ENCODE assay signal across 21 mouse cellular contexts in genomic region chr15:103281465-103282205, GRCm38 (mm10). TPM values are rescaled to one million over a fixed set of nuclear protein-coding genes. Genes with fewer than 3 reads are reported as not detected.
DNase-seq lines count a peak whose midpoint lies in the region; ATAC-seq and TF ChIP-seq lines count a peak whose summit lies in the region.
"Had no signal": no experiment of that assay in that cellular context is flagged by ENCODE, and none has a peak within 500 bp of the region (broad histone marks: within the 10 kb centered on the region; RNA-seq: fewer than 3 reads in every experiment).

No protein-coding gene starts in this region.

- TF ChIP-seq EP300 in MEL (IDR thresholded peaks at IDR 0.05; ENCODE audit: low read depth in 1 of 2, low read length in 2 of 2) = 0 out of 4 replicates have a peak, but pooled peaks of 1 of the 2 experiments have one; percentile 7

- no peaks in the 10 kb centered on the region for H3K27me3 ChIP-seq in MEL (ENCODE audit: control insufficient read depth in 1 of 2, insufficient read depth in 2 of 2, low read length in 2 of 2)
- H3K27me3 ChIP-seq in liver, embryonic 11.5 days (replicated peaks; ENCODE audit: control insufficient read depth, insufficient read depth, low read length) = no peaks in the 10 kb centered on the region
- H3K27me3 ChIP-seq: embryonic facial prominence, embryonic 15.5 days; heart, embryonic 12.5 days; hindbrain, embryonic 13.5 days; midbrain, embryonic 12.5 days had no signal

- no peak for TF ChIP-seq CTCF in MEL (IDR thresholded peaks at IDR 0.05 in 2 of 3, conservative IDR thresholded peaks at IDR 0.05 in 1 of 3; ENCODE audit: control insufficient read depth in 1 of 3, insufficient read depth in 1 of 3, low read depth in 2 of 3, low read length in 3 of 3, poor library complexity in 1 of 3, severe bottlenecking in 1 of 3)

- TF ChIP-seq POLR2A in MEL (IDR thresholded peaks at IDR 0.05; ENCODE audit: control insufficient read depth in 1 of 2, insufficient read depth in 1 of 2, low read depth in 1 of 2, low read length in 2 of 2, poor library complexity in 1 of 2) = no peak

- no peak overlapping the region for H3K4me3 ChIP-seq in MEL (ENCODE audit: control insufficient read depth in 1 of 2, insufficient read depth in 1 of 2, low read depth in 2 of 2, low read length in 2 of 2)
- H3K4me3 ChIP-seq in liver, embryonic 11.5 days (ENCODE audit: low read depth, low read length) = no peak overlapping the region; the same call in 1 of the 2 replicates
- H3K4me3 ChIP-seq: embryonic facial prominence, embryonic 15.5 days; forebrain, embryonic 10.5 days; gastrocnemius, adult 2 months; heart, embryonic 12.5 days; hindbrain, embryonic 13.5 days; midbrain, embryonic 12.5 days had no signal

- no peak for TF ChIP-seq RAD21 in MEL (IDR thresholded peaks at IDR 0.05; ENCODE audit: low read depth, low read length)

- peaks cover 0 to 13% of the 10 kb centered on the region in 2 experiments; a peak in 2 of 4 replicates for H3K36me3 ChIP-seq in MEL (ENCODE audit: control insufficient read depth in 1 of 2, insufficient read depth in 2 of 2, low read length in 2 of 2)
- H3K36me3 ChIP-seq in liver, embryonic 11.5 days (ENCODE audit: control insufficient read depth, insufficient read depth, low read length) = peaks cover 3% of the 10 kb centered on the region; the same call in 1 of the 2 replicates
- H3K36me3 ChIP-seq: embryonic facial prominence, embryonic 15.5 days; hindbrain, embryonic 13.5 days; midbrain, embryonic 12.5 days had no signal

- H3K9ac ChIP-seq in MEL (ENCODE audit: control insufficient read depth, low read depth, low read length, poor library complexity, severe bottlenecking) = peak overlapping the region; percentile 40
- peak overlapping the region; percentile 16; the same call in 1 of the 2 replicates for H3K9ac ChIP-seq in liver, embryonic 11.5 days (ENCODE audit: low read depth, low read length)
- H3K9ac ChIP-seq: embryonic facial prominence, embryonic 15.5 days; heart, embryonic 12.5 days; hindbrain, embryonic 13.5 days; lung, embryonic 14.5 days; midbrain, embryonic 12.5 days had no signal

- no peak for ATAC-seq in liver, embryonic 11.5 days (replicated peaks; ENCODE audit: low FRiP score)
- 0 out of 2 replicates have a peak, but pooled peaks have one; percentile 21 for ATAC-seq in megakaryocyte-erythroid progenitor cell, adult 5-6 weeks (replicated peaks; ENCODE audit: low FRiP score, low TSS enrichment, poor library complexity, severe bottlenecking)
- ATAC-seq: CD4-positive, CD25-positive, alpha-beta regulatory T cell, adult 4 months; inflammation-experienced regulatory T-cells, adult 6 months had no signal

- peaks cover 2 to 8% of the 10 kb centered on the region in 2 experiments; a peak in 3 of 4 replicates for H3K4me1 ChIP-seq in MEL (ENCODE audit: control insufficient read depth in 1 of 2, insufficient read depth in 2 of 2, low read length in 2 of 2)
- H3K4me1 ChIP-seq in liver, embryonic 11.5 days (replicated peaks; ENCODE audit: control insufficient read depth, insufficient read depth, low read length) = peaks cover 35% of the 10 kb centered on the region

- no peak overlapping the region; the same call in 1 of the 2 replicates for H3K4me2 ChIP-seq in liver, embryonic 11.5 days
- H3K4me2 ChIP-seq: embryonic facial prominence, embryonic 15.5 days; heart, embryonic 12.5 days; hindbrain, embryonic 13.5 days; lung, embryonic 14.5 days; midbrain, embryonic 12.5 days had no signal

- H3K27ac ChIP-seq in MEL (ENCODE audit: control insufficient read depth, low read depth, low read length) = peak overlapping the region; percentile 80
- peak overlapping the region; percentile 53; the same call in 1 of the 2 replicates for H3K27ac ChIP-seq in liver, embryonic 11.5 days (ENCODE audit: low read depth, low read length)
- H3K27ac ChIP-seq: embryonic facial prominence, embryonic 15.5 days; forebrain, embryonic 10.5 days; gastrocnemius, adult 2 months; hindbrain, embryonic 13.5 days; midbrain, embryonic 12.5 days had no signal

- peaks cover 11% of the 10 kb centered on the region for H3K79me2 ChIP-seq in MEL (ENCODE audit: control insufficient read depth, insufficient read depth, low read length, poor library complexity)

- no peaks in the 10 kb centered on the region for H3K9me3 ChIP-seq in MEL (replicated peaks; ENCODE audit: insufficient read depth, low read length)
- H3K9me3 ChIP-seq in liver, embryonic 11.5 days (ENCODE audit: control insufficient read depth, low read length) = no peaks in the 10 kb centered on the region
- H3K9me3 ChIP-seq: embryonic facial prominence, embryonic 15.5 days; forebrain, embryonic 10.5 days; heart, embryonic 12.5 days; hindbrain, embryonic 13.5 days; midbrain, embryonic 12.5 days had no signal

- 80% methylated on average over 3 of the region's 3 CpGs for WGBS in liver, embryonic 11.5 days

- DNase-seq in kidney, adult 9 months = peak; percentile 44
- DNase-seq in kidney, postnatal 4 days = no peak
- DNase-seq in MEL (ENCODE audit: low read depth, low spot score) = peak; percentile 54
- no peak for DNase-seq in liver, embryonic 11.5 days (ENCODE audit: low spot score)
- DNase-seq in adrenal gland, postnatal 4 days (ENCODE audit: low spot score in 2 of 2) = no peak
- DNase-seq in heart, adult 18-20 months = no peak
- DNase-seq: cerebellum, adult 11-12 months; gastrocnemius, adult 2 months; heart, postnatal 14 days; thymus, postnatal 25 days had no signal

TF ChIP-seq in MEL, 35 proteins besides CTCF, POLR2A, EP300 and RAD21:
- TF ChIP-seq MXI1 (IDR thresholded peaks at IDR 0.05; ENCODE audit: low read depth, low read length) (no peak), E2F4 (IDR thresholded peaks at IDR 0.05; ENCODE audit: borderline replicate concordance, low read depth, low read length) (no peak), MAFK (IDR thresholded peaks at IDR 0.05; ENCODE audit: borderline replicate concordance, low read depth, low read length) (no peak), GATA1 (IDR thresholded peaks at IDR 0.05; ENCODE audit: low read depth, low read length) (no peak), TCF12 (IDR thresholded peaks at IDR 0.05; ENCODE audit: low read depth, low read length) (no peak), MAX (IDR thresholded peaks at IDR 0.05; ENCODE audit: low read length) (no peak), USF2 (IDR thresholded peaks at IDR 0.05; ENCODE audit: borderline replicate concordance in 1 of 2, insufficient read depth in 1 of 2, low read depth in 1 of 2, low read length in 2 of 2) (no peak), ZNF384 (IDR thresholded peaks at IDR 0.05; ENCODE audit: low read depth, low read length) (peak; percentile 63), MYB (IDR thresholded peaks at IDR 0.05; ENCODE audit: low read depth, low read length) (no peak)
TF ChIP-seq in MEL: peak in this region for 1.

RNA-seq across cellular contexts. Expression of gene Copz1, which starts 9.1 kb away (rescaled TPM):
- total RNA-seq in MEL (2012; rRNA removed) = 46.7 and 48.0 TPM in 2 replicates
- polyA plus RNA-seq in MEL (2012; ENCODE audit: insufficient read depth in 1 of 2, insufficient read length in 2 of 2, low read depth in 1 of 2, low replicate concordance in 2 of 2, missing spikeins in 1 of 2) = 100 to 1,000 TPM; 117 to 822 TPM
- polyA plus RNA-seq in liver, embryonic 11.5 days (2014; fragmentation: Nextera tagmentation; extraction: Ambion mirVana) = 298 and 328 TPM in 2 replicates
- total RNA-seq in megakaryocyte-erythroid progenitor cell, adult 5-6 weeks (2014; fragmentation: Nextera tagmentation) = 218 and 249 TPM in 2 replicates
- total RNA-seq in megakaryocyte-erythroid progenitor cell, adult 5-6 weeks (2017) = 53.9 and 91.2 TPM in 2 replicates
- total RNA-seq in adrenal gland, postnatal 4 days (2021) = 100 to 1,000 TPM; 132 to 140 TPM
- total RNA-seq in heart, adult 18-20 months (2021) = 10 to 100 TPM; 52.3 to 52.9 TPM

RNA-seq across cellular contexts. Expression of gene Nfe2, which starts 23.4 kb away (rescaled TPM):
- 63.9 and 74.6 TPM in 2 replicates for total RNA-seq in MEL (2012; rRNA removed)
- polyA plus RNA-seq in MEL (2012; ENCODE audit: insufficient read depth in 1 of 2, insufficient read length in 2 of 2, low read depth in 1 of 2, low replicate concordance in 2 of 2, missing spikeins in 1 of 2) = 100 to 1,000 TPM in 1 of 2 experiments, not detected in 1; 103 TPM
- 94.1 and 108 TPM in 2 replicates for polyA plus RNA-seq in liver, embryonic 11.5 days (2014; fragmentation: Nextera tagmentation; extraction: Ambion mirVana)
- total RNA-seq in megakaryocyte-erythroid progenitor cell, adult 5-6 weeks (2014; fragmentation: Nextera tagmentation) = 145 and 147 TPM in 2 replicates
- 124 and 142 TPM in 2 replicates for total RNA-seq in megakaryocyte-erythroid progenitor cell, adult 5-6 weeks (2017)
- total RNA-seq in adrenal gland, postnatal 4 days (2021) = 1 to 10 TPM; 5.8 to 8.9 TPM
- 1 to 10 TPM in 1 of 2 experiments, under 1 TPM in 1; 0.46 to 1.2 TPM for total RNA-seq in heart, adult 18-20 months (2021)
- total RNA-seq: gastrocnemius, adult 2 months; left cerebral cortex, adult 8-10 months had no signal

RNA-seq across cellular contexts. Expression of gene Gpr84, which starts 28.8 kb away (rescaled TPM):
- 0.12 TPM in 1 of 2 replicates, not detected in the other for total RNA-seq in MEL (2012; rRNA removed)
- polyA plus RNA-seq in MEL (2012; ENCODE audit: insufficient read depth in 1 of 2, insufficient read length in 2 of 2, low read depth in 1 of 2, low replicate concordance in 2 of 2, missing spikeins in 1 of 2) = under 1 TPM in 1 of 2 experiments, not detected in 1; 0.21 TPM
- 0.49 and 0.78 TPM in 2 replicates for polyA plus RNA-seq in liver, embryonic 11.5 days (2014; fragmentation: Nextera tagmentation; extraction: Ambion mirVana)
- total RNA-seq in megakaryocyte-erythroid progenitor cell, adult 5-6 weeks (2014; fragmentation: Nextera tagmentation) = 0.49 TPM in 1 of 2 replicates, not detected in the other
- total RNA-seq in megakaryocyte-erythroid progenitor cell, adult 5-6 weeks (2017) = 0.34 and 1.3 TPM in 2 replicates
- total RNA-seq in adrenal gland, postnatal 4 days (2021) = not detected
- not detected for total RNA-seq in heart, adult 18-20 months (2021)
- total RNA-seq: adrenal gland, postnatal 14 days; gastrocnemius, adult 2 months; heart, postnatal 14 days had no signal
- polyA plus RNA-seq: CD4-positive, CD25-positive, alpha-beta regulatory T cell, adult 4 months; inflammation-experienced regulatory T-cells, adult 6 months; lung, embryonic 14.5 days had no signal

RNA-seq across cellular contexts. Expression of gene Hnrnpa1, which starts 41.4 kb away (rescaled TPM):
- 322 and 402 TPM in 2 replicates for total RNA-seq in MEL (2012; rRNA removed)
- 100 to 1,000 TPM in 1 of 2 experiments, not detected in 1; 900 TPM for polyA plus RNA-seq in MEL (2012; ENCODE audit: insufficient read depth in 1 of 2, insufficient read length in 2 of 2, low read depth in 1 of 2, low replicate concordance in 2 of 2, missing spikeins in 1 of 2)
- polyA plus RNA-seq in liver, embryonic 11.5 days (2014; fragmentation: Nextera tagmentation; extraction: Ambion mirVana) = 917 and 938 TPM in 2 replicates
- 845 and 937 TPM in 2 replicates for total RNA-seq in megakaryocyte-erythroid progenitor cell, adult 5-6 weeks (2014; fragmentation: Nextera tagmentation)
- total RNA-seq in megakaryocyte-erythroid progenitor cell, adult 5-6 weeks (2017) = 2,161 and 2,727 TPM in 2 replicates
- 100 to 1,000 TPM; 404 to 457 TPM for total RNA-seq in adrenal gland, postnatal 4 days (2021)
- total RNA-seq in heart, adult 18-20 months (2021) = 100 to 1,000 TPM; 147 to 150 TPM

RNA-seq across cellular contexts. Expression of gene Cbx5, which starts 42.0 kb away (rescaled TPM):
- total RNA-seq in MEL (2012; rRNA removed) = 39.8 and 40.5 TPM in 2 replicates
- polyA plus RNA-seq in MEL (2012; ENCODE audit: insufficient read depth in 1 of 2, insufficient read length in 2 of 2, low read depth in 1 of 2, low replicate concordance in 2 of 2, missing spikeins in 1 of 2) = 10 to 100 TPM; 42.4 to 67.1 TPM
- polyA plus RNA-seq in liver, embryonic 11.5 days (2014; fragmentation: Nextera tagmentation; extraction: Ambion mirVana) = 116 and 126 TPM in 2 replicates
- total RNA-seq in megakaryocyte-erythroid progenitor cell, adult 5-6 weeks (2014; fragmentation: Nextera tagmentation) = 151 and 165 TPM in 2 replicates
- 183 and 300 TPM in 2 replicates for total RNA-seq in megakaryocyte-erythroid progenitor cell, adult 5-6 weeks (2017)
- 100 to 1,000 TPM; 111 to 127 TPM for total RNA-seq in adrenal gland, postnatal 4 days (2021)
- total RNA-seq in heart, adult 18-20 months (2021) = 10 to 100 TPM; 49.8 to 53.1 TPM

Comparison
In these comparisons a context has a peak if more than half of its experiments do, and no peak if none do; other contexts are left out.
1. DNase-seq: peak in kidney, adult 9 months (single experiment) and MEL (single experiment); none in kidney, postnatal 4 days (0 of 2), liver, embryonic 11.5 days (single experiment), adrenal gland, postnatal 4 days (0 of 2) and heart, adult 18-20 months (0 of 2).